Mouse (Mus musculus): ENCODE measurements around the gene Odf2l.

GRCm38 (mm10) chr3:145184645-145185044 is 66.3 kb downstream of the Odf2l start:
- TF ChIP-seq POLR2A (IDR thresholded peaks at IDR 0.05; ENCODE audit: low read depth, low read length): no peak
- no peak for TF ChIP-seq CTCF (IDR thresholded peaks at IDR 0.05; ENCODE audit: extremely low read depth, insufficient read depth, insufficient read length, insufficient replicate concordance)

All from spleen, adult 2 months (tissue).